Mouse (Mus musculus): ENCODE results near the gene Hist1h2ab.

Hist1h2ab gene

DNA sequence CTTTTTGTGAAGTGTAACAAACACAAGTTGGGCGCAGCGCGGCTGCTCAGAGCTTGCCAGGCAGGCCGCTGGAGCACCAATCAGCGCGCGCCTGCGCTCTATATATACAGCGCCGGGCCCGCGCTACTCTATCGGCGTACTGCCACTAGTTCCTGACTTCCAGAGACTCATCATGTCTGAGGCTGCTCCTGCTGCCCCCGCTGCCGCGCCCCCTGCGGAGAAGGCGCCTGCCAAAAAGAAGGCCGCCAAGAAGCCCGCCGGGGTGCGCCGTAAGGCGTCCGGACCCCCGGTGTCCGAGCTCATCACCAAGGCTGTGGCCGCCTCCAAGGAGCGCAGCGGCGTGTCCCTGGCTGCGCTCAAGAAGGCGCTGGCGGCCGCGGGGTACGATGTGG is 12.3 kb upstream of the Hist1h2ab start, which contains the start of gene Hist1h1c:
TSS of gene Hist1h1c (plus strand) at position 132 of the 392 bp plus-strand sequence.
- peak; percentile 87 to 95 for DNase-seq

DNA sequence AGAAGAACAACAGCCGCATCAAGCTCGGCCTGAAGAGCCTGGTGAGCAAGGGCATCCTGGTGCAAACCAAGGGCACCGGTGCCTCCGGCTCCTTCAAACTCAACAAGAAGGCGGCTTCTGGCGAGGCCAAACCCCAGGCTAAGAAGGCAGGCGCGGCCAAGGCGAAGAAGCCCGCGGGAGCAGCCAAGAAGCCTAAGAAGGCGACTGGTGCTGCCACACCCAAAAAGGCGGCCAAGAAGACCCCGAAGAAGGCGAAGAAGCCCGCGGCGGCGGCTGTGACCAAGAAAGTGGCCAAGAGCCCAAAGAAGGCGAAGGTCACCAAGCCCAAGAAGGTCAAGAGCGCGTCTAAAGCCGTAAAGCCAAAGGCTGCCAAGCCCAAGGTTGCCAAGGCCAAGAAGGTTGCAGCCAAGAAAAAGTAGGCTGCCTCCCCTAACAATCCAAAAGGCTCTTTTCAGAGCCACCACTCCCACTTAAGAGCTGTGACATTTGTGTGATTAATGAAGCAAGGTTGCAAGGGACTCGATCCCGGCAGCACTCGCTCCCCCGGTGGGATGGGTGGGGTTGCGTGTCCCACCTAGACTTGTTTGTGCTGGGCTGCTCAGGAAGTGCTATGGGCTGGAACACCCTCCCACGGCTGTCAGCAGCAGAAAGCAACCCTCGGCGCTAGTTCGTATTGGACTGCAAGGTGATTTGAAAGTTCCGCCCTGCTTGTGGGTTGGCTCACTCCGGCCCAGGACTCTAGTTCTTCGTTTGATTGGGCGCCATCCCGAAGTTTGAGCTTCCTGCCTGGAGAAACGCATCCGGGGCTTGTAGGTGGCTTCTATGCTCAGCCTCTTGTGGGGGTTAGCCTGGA is 11.6 kb upstream of the Hist1h2ab start:
- peak; percentile 96 to 98 for DNase-seq

DNA sequence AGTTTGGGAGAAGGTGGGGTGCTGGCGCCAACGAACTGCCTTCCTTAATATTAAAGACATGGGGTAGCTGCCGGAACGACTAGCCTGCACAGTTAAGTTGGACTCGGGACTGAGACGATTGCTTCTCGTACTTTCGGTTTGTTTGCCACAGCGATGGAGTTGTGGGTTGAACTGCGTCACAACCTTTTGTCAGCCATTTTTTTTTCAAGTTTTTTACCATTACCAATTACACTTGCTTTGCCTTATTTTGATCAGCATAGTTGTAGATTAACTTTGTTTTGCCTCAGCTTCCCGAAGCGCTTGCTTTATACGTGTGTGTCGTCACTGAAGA is 11.0 kb upstream of the Hist1h2ab start:
- DNase-seq = no peak

DNA sequence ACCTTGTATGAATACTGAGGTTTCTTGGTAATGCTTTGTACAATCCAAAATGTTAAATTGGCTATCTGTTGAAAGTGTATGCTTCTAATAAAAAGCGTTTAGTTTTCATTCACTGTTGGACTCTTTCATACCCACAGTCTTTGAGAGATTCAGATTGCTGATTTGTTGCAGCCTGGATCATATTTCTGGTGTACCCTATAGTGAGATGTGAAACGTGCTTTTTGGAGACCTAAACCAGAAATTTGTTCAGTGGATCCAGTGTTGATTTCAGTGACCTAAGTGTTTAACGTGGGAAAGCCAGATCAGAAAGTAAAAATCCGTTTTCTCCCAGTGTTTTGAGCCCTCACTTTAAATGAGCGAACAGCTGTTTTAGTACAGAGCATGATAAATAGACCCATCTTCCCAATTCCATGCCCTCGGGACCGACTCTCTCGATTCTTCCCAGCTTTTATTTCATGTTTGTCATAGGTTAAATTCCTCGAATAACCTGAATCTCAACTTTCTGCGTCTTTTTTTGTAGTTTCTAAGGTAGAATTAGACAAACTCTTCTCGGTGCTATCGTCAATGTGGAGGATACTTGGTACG is 10.6 kb upstream of the Hist1h2ab start:
- DNase-seq = no peak

DNA sequence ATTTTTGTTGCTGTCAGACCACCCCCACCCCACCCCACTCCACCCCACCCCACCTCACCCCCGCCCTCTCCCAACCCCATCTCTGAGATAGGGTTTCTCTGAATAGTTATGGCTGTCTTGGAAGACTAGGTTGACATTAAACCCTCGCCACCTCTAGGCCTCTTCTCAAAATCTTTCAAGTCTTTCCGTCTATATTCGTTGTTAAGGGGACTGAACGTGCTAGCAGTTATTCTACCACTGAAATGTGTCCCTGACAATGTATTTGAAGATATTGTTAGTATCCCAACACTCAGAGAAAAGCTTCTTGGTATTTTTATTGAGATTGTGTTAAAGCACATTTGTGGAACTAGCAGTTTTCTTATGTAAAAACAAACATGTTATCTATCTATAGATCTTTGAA is 10.0 kb upstream of the Hist1h2ab start:
- no peak for DNase-seq

DNA sequence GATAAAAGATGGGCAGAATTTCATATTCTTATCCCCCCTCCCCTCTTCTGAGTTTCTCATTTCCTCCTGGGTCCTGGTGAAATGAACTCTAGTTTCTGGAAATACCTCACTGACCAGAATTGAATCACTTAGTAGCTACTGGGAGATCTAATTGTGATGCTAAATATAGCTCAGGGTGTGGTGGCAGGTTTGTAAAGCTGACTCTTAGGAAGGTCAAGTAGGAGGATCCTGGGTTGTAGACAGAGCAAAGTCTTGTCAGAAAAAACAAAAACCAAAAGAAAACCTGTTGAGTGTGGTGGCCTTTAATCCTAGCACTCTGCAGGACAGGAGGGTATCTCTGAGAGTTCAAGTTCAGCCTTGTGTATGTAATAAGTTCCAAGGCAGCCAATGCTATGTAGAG is 8.9 kb upstream of the Hist1h2ab start:
- DNase-seq = no peak

DNA sequence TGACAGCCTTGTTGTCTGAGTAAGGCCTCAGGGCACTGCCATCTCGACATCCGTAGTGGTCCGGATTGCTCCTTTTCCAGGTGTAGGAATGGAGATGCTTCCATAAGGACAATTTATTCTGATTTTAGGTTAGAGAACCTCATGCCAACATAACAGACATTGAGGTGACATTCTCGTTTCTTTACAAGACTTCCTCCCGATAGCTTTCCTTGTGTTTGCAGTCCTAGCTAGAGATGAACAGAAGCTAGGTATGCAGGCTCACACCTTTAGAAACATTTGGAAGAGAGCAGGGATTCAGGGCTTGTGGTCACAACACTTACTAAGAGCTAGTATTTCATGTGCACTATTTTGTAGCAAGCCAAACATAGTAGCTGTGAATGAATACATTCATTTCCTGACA is 7.7 kb upstream of the Hist1h2ab start:
- DNase-seq = no peak

DNA sequence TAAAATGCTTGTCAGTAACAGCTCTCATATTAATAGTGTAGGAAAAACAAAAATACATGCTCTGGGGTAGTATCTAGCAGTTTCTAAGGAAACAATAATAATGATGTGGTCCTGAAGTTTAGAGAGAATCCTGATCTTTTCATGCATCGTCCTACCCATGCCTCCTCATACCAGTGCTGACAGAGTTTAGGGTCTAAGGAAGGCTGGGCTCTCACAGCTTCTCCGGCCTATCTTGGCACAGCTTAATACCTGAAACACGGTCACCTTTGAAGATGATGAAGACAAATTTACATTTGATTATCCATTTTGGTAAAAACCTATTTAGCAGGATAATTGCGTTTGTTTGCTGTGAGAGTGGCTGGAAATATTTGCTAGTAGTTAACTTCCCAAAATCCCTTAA is 7.0 kb upstream of the Hist1h2ab start:
- DNase-seq = no peak

DNA sequence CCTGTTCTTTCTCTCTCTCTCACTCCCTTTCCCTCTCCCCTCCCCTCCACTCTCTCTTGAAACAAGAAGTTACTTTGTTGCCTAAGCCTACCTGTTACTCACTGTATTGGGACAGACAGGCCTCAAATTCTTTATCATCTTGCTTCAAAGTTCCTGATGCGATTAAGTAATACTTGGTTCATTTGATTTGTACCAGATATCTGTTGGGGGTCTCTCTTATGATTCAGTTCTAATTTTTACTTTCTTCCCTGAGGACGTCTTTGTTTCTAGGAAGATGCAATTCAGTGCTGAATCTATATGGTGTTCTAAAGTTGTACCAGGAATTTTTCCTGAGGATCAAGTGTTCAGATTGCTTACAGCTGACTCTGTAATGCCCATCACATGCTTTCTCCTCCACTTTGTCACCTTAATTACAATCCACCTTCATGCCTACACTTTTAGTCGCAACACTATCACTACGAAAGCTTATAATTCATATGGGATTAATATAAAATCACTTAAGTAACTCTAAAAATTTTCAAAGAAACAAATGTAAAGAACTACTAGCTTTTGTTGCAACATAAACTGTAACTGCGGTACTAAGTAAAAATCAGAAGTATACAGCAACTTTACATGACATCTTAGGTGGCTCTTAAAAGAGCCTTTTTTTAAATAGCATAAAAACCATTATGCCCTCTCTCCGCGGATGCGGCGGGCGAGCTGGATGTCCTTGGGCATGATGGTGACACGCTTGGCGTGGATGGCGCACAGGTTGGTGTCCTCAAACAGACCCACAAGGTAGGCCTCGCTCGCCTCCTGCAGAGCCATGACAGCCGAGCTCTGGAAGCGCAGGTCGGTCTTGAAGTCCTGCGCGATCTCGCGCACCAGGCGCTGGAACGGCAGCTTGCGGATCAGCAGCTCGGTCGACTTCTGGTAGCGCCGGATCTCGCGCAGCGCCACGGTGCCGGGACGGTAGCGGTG is 6.2 kb upstream of the Hist1h2ab start:
- no peak for DNase-seq

DNA sequence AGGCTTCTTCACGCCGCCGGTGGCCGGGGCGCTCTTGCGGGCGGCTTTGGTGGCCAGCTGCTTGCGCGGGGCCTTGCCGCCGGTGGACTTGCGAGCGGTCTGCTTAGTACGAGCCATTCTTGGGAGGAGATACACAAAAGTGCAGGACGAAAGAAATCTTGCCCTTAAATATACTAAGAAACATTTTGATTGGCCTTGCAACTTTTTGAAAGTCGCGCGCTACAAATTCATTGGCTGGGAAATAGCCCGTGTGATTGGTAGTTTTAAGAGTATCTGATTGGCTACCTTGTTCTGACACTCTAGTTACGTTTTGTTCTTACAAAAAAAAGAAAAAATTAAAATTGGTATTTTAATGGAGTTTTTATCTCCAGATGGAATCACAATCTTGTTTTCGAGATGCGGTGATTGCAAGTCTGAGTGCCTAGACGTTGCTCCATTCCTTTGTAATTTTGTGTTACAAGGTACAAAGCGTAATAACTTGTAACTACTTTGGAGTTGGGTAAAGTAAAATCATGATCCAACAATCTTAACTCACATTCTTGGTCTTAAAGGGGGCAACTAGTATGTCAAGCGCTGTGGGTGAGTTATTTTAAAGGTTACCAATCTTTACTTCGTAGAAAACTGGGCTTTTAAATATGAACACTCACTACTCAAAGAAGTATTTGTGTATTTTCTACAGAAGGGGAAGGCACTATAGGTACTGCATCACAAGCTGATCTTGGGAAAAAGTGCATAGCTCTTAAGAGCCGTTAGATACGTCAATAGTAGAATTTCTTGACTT is 5.4 kb upstream of the Hist1h2ab start, which contains the start of gene Hist1h3c:
TSS of gene Hist1h3c (minus strand) at position 222 of the 781 bp plus-strand sequence.
- DNase-seq = peak; percentile 89 to 94

DNA sequence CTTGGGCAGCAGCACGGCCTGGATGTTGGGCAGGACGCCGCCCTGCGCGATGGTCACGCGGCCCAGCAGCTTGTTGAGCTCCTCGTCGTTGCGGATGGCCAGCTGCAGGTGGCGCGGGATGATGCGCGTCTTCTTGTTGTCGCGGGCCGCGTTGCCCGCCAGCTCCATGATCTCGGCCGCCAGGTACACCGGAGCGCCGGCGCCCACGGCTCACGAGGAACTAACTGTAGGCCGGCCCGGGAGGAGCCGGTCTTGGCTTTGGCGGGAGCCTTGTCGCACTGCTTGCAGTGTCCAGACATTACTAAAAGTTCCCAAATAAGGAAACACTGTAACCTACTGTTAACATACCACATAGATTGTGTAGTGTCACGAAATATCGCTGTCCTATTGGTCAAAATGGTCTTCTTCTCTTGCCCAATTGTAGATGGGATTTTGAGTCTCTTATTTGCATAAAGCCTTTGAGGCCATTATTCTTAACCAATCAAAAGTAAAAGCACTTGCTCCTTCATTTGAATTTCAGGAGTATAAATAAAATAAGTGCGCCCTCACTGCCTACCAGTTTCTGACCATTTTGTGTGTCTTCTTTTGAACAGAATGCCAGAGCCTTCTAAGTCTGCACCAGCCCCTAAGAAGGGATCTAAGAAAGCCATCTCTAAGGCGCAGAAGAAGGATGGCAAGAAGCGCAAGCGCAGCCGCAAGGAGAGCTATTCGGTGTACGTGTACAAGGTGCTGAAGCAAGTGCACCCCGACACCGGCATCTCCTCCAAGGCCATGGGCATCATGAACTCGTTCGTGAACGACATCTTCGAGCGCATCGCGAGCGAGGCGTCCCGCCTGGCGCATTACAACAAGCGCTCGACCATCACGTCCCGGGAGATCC is 4.5 kb upstream of the Hist1h2ab start, which contains the start of gene Hist1h2bb:
TSS of gene Hist1h2bb (plus strand) at position 534 of the 880 bp plus-strand sequence.
- DNase-seq = peak; percentile 42 to 72

DNA sequence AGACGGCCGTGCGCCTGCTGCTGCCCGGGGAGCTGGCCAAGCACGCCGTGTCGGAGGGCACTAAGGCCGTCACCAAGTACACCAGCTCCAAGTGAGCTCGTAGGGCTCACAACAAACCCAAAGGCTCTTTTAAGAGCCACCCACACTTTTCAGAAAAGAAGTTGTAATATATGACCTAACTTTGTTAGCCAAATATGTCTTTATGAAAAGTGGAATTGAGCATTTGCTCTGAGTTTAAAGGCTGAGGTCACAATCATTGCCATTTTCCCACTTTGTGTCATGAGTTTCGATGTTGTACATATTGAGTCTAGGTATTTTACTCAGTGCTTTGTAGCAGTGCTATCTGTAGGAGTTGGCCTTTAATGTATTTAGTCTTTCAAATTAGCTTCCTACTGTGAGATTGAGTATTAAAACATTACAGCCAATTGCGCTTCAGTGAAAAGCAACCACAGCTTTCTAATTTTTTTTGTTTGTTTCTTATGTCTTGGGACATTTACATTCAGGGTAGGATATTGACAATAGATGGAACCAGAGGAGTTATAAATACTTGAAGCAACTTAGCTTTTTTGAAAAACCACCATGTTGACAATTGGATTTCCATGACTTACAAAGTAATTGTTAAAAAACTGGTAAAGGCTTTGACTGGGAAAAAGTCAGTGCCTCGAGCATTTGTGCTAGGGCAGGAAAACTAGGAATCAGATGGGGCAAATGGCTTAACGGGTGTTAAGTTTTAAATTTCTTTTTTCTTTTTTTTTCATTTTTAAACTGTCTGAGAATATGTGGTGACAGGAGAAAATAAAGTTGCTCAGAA is 3.6 kb upstream of the Hist1h2ab start:
- DNase-seq = no peak

DNA sequence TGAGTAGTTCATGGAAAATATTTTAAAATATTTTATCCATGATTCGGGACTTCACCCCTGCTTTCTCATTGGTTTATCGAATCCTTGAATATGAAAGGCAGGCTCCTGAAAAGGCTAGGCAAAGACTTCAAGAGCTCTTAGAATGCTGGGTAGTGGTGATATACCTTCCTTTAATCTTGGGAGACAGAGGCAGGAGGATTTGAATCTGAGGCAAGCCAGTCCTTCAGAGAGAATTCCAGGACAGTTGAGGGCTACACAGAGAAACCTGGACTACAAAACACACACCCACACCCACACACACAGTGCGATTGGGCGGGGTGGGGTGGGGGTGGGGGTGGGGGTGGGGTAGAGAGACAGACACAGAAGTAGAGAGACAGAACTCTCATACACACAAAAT is 3.0 kb upstream of the Hist1h2ab start:
- no peak for DNase-seq

DNA sequence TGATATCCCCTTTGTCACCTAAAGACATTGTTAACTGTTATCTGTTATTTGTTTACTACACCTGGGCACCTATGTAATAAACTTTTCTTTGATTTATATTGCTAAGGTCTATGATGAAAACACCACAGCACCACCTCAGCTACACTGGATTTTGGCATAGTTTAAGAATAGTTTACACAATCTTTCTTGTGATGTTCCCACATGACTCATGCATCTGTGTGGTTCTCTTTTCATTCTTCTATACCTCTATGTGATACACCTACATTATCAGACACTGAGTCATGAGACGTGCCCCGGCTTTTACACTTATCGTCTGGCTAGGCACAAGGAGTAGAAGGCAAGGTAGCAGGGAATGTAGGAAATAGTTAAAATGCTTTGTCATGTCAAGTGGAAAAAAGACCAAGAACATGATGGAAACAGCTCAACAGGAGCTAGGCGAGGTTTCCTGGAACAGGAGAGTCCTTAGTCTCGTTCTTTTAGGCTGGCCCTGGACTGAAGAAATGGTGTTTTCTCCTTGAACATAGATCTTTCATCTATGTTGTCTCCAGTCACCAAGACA is 1.3 kb upstream of the Hist1h2ab start:
- DNase-seq = no peak

DNA sequence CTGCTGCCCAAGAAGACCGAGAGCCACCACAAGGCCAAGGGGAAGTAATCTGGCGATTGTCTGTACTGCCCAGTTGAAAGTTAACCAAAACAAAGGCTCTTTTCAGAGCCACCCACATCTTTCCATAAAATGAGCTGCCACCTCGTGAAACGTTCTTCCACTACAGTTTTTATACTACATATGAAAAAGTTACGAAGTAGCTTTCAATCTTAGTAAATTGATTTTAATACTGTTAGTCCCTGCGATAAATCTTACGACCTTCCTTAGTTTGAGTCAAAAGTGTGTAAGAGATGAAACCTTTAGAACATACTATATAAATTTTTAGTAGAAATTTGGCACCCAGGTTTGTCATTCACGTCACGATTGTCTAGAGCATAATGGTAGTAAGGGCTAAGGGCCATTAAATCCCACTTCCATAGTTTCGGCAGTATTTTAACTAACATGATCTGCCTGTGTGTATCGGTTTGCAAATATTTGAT is 591 bp downstream of the Hist1h2ab start:
- DNase-seq = no peak

DNA sequence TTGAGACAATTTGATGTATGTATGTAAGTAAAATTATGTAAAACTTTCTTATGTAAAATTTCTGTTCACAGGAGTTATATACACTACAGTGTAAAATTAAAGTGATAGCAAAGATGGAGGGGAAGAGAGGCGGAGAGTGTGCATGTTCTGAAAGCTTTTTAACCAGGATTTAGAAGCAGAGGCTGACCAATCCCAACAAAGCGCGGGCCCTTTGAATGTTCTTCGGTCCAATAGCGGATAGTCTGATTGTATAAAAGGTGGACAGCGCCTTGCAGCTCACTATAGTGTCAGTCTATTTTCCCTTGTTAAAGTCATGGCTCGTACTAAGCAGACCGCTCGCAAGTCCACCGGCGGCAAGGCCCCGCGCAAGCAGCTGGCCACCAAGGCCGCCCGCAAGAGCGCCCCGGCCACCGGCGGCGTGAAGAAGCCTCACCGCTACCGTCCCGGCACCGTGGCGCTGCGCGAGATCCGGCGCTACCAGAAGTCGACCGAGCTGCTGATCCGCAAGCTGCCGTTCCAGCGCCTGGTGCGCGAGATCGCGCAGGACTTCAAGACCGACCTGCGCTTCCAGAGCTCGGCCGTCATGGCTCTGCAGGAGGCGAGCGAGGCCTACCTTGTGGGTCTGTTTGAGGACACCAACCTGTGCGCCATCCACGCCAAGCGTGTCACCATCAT is 1.3 kb downstream of the Hist1h2ab start, which contains the start of gene Hist1h3b:
TSS of gene Hist1h3b (plus strand) at position 201 of the 675 bp plus-strand sequence.
- DNase-seq = peak; percentile 90 to 94

DNA sequence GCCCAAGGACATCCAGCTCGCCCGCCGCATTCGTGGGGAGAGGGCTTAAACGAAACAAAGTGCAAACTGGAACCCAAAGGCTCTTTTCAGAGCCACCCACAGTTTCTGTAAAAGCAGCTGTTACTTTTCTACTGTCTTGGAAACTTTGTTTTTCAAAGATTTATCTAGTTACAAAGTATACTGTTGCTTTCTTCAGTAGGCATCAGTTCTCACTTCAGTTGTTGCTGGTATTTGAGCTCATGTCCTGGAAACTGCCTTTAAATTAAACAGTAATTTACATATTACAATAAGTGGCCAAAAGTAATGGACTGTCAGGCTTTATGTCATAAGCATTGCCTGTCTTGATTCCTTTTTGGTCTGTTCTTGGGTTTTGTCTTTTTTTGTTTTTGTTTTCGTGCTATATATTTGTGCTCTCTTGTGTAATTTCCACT is 1.8 kb downstream of the Hist1h2ab start:
- DNase-seq = no peak

DNA sequence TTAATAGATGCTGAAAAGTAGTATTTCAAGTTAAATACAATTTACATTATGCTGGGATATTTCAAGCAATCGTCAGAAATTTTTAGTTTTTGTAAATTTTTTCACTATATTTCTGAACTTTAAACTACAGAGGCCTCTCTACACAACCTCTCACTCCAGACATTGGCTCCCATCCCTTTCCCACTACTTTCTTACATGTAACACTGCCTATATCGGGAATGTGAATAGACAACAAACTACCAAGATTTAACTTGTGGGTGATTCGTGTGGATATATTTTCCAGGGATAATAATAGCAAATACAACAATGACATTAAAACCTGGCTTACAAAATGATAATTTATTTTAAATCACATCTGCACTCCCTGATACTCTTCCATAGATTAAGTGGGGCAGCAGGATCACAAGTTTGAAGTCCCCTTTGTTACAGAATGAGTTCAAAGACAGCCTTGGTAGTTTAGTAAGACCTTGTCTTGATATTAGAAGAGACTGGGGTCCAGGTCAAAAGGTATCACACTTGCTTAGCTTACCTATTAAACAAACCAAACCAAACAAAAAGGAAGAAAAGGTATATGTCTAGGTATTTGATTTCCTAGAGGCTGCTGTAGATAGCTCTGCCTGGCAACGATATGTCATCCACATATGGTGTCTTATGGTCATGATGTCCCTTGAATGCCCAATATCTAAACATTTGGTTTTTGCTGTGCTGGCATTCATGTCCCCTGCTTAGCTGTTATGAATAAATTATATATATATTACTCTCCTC is 2.6 kb downstream of the Hist1h2ab start:
- DNase-seq = no peak

Measured in kidney, postnatal 25 days (tissue).